Mouse (Mus musculus) bone marrow, adult 2 months (tissue): ENCODE data around the gene Rps28.

ENCODE experiments used
- CTCF ChIP-seq: fragments of 200-500 bp; IDR thresholded peaks from 2 replicates; pipeline ENCODE4 v1.5.1; 2011; ENCODE audit warnings: low read length, control low read depth; ENCODE audit not compliant: control insufficient read depth, insufficient read depth
- POLR2A ChIP-seq: fragments of 200-500 bp; IDR thresholded peaks from 2 replicates; pipeline ENCODE4 v1.6.1; 2011; ENCODE audit warnings: low read depth, mild to moderate bottlenecking, control low read depth, low read length, borderline replicate concordance; ENCODE audit not compliant: control insufficient read depth

DNA sequence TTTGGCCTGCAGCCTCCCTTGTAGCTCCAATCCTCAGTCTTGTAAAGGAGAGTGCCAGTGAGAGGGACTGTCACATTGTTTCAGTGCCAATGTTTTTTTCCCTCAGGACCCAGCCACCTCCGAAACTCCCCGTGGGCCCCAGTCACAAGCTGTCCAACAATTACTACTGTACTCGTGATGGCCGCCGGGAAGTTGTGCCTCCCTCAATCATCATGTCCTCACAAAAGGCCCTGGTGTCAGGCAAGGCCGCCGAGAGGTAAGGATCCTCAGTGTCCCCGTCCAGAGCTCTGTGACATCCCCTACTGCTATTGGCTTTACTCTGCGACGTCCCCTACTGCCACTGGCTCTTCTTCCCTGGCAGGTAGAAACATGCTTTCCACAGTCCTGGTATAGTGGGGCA is 5.2 kb upstream of the Rps28 start:
- TF ChIP-seq CTCF, result no peak
- TF ChIP-seq POLR2A, result no peak
